In the genomic region with DNA sequence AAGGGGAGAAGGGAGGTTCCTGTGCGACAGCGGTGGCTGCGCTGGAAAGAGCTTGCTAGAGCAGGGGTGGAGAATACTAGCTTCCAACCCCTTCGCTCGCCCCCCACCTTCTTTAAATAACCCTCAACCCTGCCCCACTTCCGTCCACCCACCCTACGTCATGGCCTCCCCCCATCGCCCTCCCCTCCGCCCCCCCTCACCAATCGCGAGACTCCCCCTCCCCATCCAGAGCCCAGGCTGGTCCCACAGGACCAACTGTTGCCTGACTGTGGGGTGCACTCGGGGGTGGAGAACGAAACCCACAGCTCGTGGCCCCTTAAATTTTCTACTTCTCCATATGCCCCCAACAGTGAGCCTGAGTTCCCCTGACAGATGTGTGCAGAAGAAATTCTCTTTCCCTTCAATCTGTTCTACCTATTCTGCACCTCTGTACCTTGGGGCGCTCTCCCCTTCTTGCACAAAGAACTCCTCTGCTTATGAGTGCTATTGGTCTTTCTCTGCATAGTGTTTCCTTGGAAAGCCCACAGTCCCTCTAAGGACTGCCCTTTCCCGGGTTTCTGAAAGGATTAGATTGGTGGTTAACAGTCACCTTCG, we compare ENCODE assay signal across 8 mouse cellular contexts. TPM values are rescaled to one million over a fixed set of nuclear protein-coding genes. Genes with fewer than 3 reads are reported as not detected.
A peak's percentile ranks its signal among the peaks of the same experiment; 100 is the strongest.
DNase-seq lines count a peak whose midpoint lies in the region; ATAC-seq and TF ChIP-seq lines count a peak whose summit lies in the region.

Smarca1 (minus strand) TSS at position 544 of the 594 bp plus-strand sequence.

- no peaks in the 10 kb centered on the region for H3K36me3 ChIP-seq in heart, embryonic 11.5 days (ENCODE audit: control insufficient read depth, insufficient read depth, low read length)
- no peaks in the 10 kb centered on the region for H3K36me3 ChIP-seq in ES-Bruce4 (ENCODE audit: control insufficient read depth, insufficient read depth, low read length, poor library complexity, severe bottlenecking)
- no peaks in the 10 kb centered on the region for H3K36me3 ChIP-seq in embryonic facial prominence, embryonic 12.5 days
- H3K36me3 ChIP-seq in intestine, embryonic 16.5 days (ENCODE audit: control insufficient read depth, insufficient read depth, low read length): no peaks in the 10 kb centered on the region
- no peaks in the 10 kb centered on the region for H3K36me3 ChIP-seq in midbrain, embryonic 11.5 days (ENCODE audit: control insufficient read depth, insufficient read depth, low read length)

- H3K9ac ChIP-seq in heart, embryonic 11.5 days (ENCODE audit: low read depth, low read length): peak within 1 kb of the TSS; percentile 80
- peak within 1 kb of the TSS; percentile 65 for H3K9ac ChIP-seq in ES-Bruce4 (ENCODE audit: low read depth, poor library complexity, severe bottlenecking)
- H3K9ac ChIP-seq in embryonic facial prominence, embryonic 12.5 days: peak within 1 kb of the TSS; percentile 60
- peak within 1 kb of the TSS; percentile 76 for H3K9ac ChIP-seq in intestine, embryonic 16.5 days (ENCODE audit: low read depth, low read length)
- peak within 1 kb of the TSS; percentile 74 for H3K9ac ChIP-seq in midbrain, embryonic 11.5 days (ENCODE audit: low read length)

- no peak for TF ChIP-seq POLR2A in ES-Bruce4 (IDR thresholded peaks at IDR 0.05; ENCODE audit: insufficient read depth, low read length)

- H3K4me1 ChIP-seq in heart, embryonic 11.5 days (ENCODE audit: control insufficient read depth, insufficient read depth, low read length): no peaks in the 10 kb centered on the region
- H3K4me1 ChIP-seq in ES-Bruce4 (ENCODE audit: control insufficient read depth, insufficient read depth, low read length): no peaks in the 10 kb centered on the region
- no peaks in the 10 kb centered on the region for H3K4me1 ChIP-seq in embryonic facial prominence, embryonic 12.5 days
- H3K4me1 ChIP-seq in intestine, embryonic 16.5 days (ENCODE audit: control insufficient read depth, insufficient read depth, low read length): no peaks in the 10 kb centered on the region
- no peaks in the 10 kb centered on the region for H3K4me1 ChIP-seq in midbrain, embryonic 11.5 days (ENCODE audit: control insufficient read depth, insufficient read depth, low read length)

- TF ChIP-seq CTCF in ES-Bruce4 (IDR thresholded peaks at IDR 0.05; ENCODE audit: low read depth, low read length): no peak

- whole genome bisulfite sequencing in heart, embryonic 11.5 days (ENCODE audit: insufficient replicate concordance): 25% methylated on average over 17 of the region's 17 CpGs
- 20% methylated on average over 15 of the region's 17 CpGs for WGBS in embryonic facial prominence, embryonic 12.5 days
- WGBS in intestine, embryonic 16.5 days: 22% methylated on average over 17 of the region's 17 CpGs
- WGBS in midbrain, embryonic 11.5 days: 16% methylated on average over 12 of the region's 17 CpGs

- H3K27me3 ChIP-seq in heart, embryonic 11.5 days (ENCODE audit: control insufficient read depth, insufficient read depth, low read length): no peaks in the 10 kb centered on the region
- H3K27me3 ChIP-seq in ES-Bruce4 (ENCODE audit: control insufficient read depth, insufficient read depth, low read length, poor library complexity, severe bottlenecking): no peaks in the 10 kb centered on the region
- no peaks in the 10 kb centered on the region for H3K27me3 ChIP-seq in embryonic facial prominence, embryonic 12.5 days
- H3K27me3 ChIP-seq in intestine, embryonic 16.5 days (replicated peaks; ENCODE audit: control insufficient read depth, insufficient read depth, low read length): no peaks in the 10 kb centered on the region
- H3K27me3 ChIP-seq in midbrain, embryonic 11.5 days (ENCODE audit: control insufficient read depth, insufficient read depth, low read length): no peaks in the 10 kb centered on the region

- TF ChIP-seq EP300 in ES-Bruce4 (IDR thresholded peaks at IDR 0.05; ENCODE audit: insufficient read depth, low read depth, low read length): no peak

- no peaks in the 10 kb centered on the region for H3K9me3 ChIP-seq in heart, embryonic 11.5 days (replicated peaks; ENCODE audit: control insufficient read depth, low read length)
- no peaks in the 10 kb centered on the region for H3K9me3 ChIP-seq in ES-Bruce4 (replicated peaks; ENCODE audit: control insufficient read depth, insufficient read depth, low read length, poor library complexity, severe bottlenecking)
- no peaks in the 10 kb centered on the region for H3K9me3 ChIP-seq in embryonic facial prominence, embryonic 12.5 days
- no peaks in the 10 kb centered on the region for H3K9me3 ChIP-seq in intestine, embryonic 16.5 days (ENCODE audit: control insufficient read depth, low read length)
- no peaks in the 10 kb centered on the region for H3K9me3 ChIP-seq in midbrain, embryonic 11.5 days (ENCODE audit: control insufficient read depth, low read length)

- peak within 1 kb of the TSS; percentile 59 for H3K27ac ChIP-seq in heart, embryonic 11.5 days (ENCODE audit: low read depth, low read length)
- H3K27ac ChIP-seq in ES-Bruce4 (ENCODE audit: insufficient read depth, low read length): no peak within 1 kb of the TSS
- H3K27ac ChIP-seq in embryonic facial prominence, embryonic 12.5 days: peak within 1 kb of the TSS; percentile 74; the same call in 1 of the 2 replicates
- H3K27ac ChIP-seq in intestine, embryonic 16.5 days (ENCODE audit: low read length): peak within 1 kb of the TSS; percentile 69
- H3K27ac ChIP-seq in midbrain, embryonic 11.5 days (ENCODE audit: low read depth, low read length): no peak within 1 kb of the TSS

- H3K4me2 ChIP-seq in heart, embryonic 11.5 days: peak within 1 kb of the TSS; percentile 65
- peak within 1 kb of the TSS; percentile 50 for H3K4me2 ChIP-seq in embryonic facial prominence, embryonic 12.5 days (replicated peaks)
- peak within 1 kb of the TSS; percentile 58 for H3K4me2 ChIP-seq in intestine, embryonic 16.5 days (ENCODE audit: low read depth, low read length)
- H3K4me2 ChIP-seq in midbrain, embryonic 11.5 days: peak within 1 kb of the TSS; percentile 59

- no peak for DNase-seq in heart, postnatal 36 days
- DNase-seq in midbrain, embryonic 11.5 days (ENCODE audit: low spot score, missing footprints): no peak
- no peak for DNase-seq in thymus, postnatal 36 days
- DNase-seq in frontal cortex, postnatal 14 days (ENCODE audit: low spot score in 2 of 2): no peak

- intact Hi-C loops in heart, postnatal 36 days (cut with DNase I): no loop called here

- H3K4me3 ChIP-seq in heart, embryonic 11.5 days (ENCODE audit: low read depth, low read length): peak within 1 kb of the TSS; percentile 62
- H3K4me3 ChIP-seq in ES-Bruce4 (ENCODE audit: low read depth, low read length): peak within 1 kb of the TSS; percentile 92
- peak within 1 kb of the TSS; percentile 57 for H3K4me3 ChIP-seq in embryonic facial prominence, embryonic 12.5 days
- H3K4me3 ChIP-seq in intestine, embryonic 16.5 days (ENCODE audit: low read length): peak within 1 kb of the TSS; percentile 63
- H3K4me3 ChIP-seq in midbrain, embryonic 11.5 days (ENCODE audit: low read depth, low read length): peak within 1 kb of the TSS; percentile 56

- peak; percentile 57 for ATAC-seq in heart, embryonic 11.5 days (replicated peaks; ENCODE audit: insufficient number of reproducible peaks, low FRiP score, low TSS enrichment)
- peak; percentile 60; the same call in 1 of the 2 replicates for ATAC-seq in embryonic facial prominence, embryonic 12.5 days (ENCODE audit: insufficient number of reproducible peaks, insufficient read depth, low FRiP score, low TSS enrichment)
- ATAC-seq in intestine, embryonic 16.5 days: peak; percentile 68
- ATAC-seq in midbrain, embryonic 11.5 days (ENCODE audit: low FRiP score): peak; percentile 73

RNA-seq across cellular contexts. Expression of gene Smarca1, which starts in this region (rescaled TPM):
- 26.2 and 28.8 TPM in 2 replicates for polyA plus RNA-seq in heart, embryonic 11.5 days (2014; fragmentation: Nextera tagmentation; extraction: Ambion mirVana)
- 1 to 10 TPM; 1.1 to 1.6 TPM for total RNA-seq in heart, postnatal 36 days (2021)
- polyA plus RNA-seq in ES-Bruce4 (2011; ENCODE audit: insufficient read depth, insufficient read length, low read depth, missing spikeins): 8.3 and 11.0 TPM in 2 replicates
- 38.8 and 41.5 TPM in 2 replicates for polyA plus RNA-seq in embryonic facial prominence, embryonic 12.5 days (2016; fragmentation: Nextera tagmentation; extraction: Ambion mirVana)
- 22.2 and 23.2 TPM in 2 replicates for polyA plus RNA-seq in intestine, embryonic 16.5 days (2015; fragmentation: Nextera tagmentation; extraction: Ambion mirVana)
- polyA plus RNA-seq in midbrain, embryonic 11.5 days (2014; fragmentation: Nextera tagmentation; extraction: Ambion mirVana): 30.8 and 35.4 TPM in 2 replicates

Comparison
In these comparisons a context has a peak if more than half of its experiments do, and no peak if none do; other contexts are left out.
1. H3K27ac ChIP-seq: peak in heart, embryonic 11.5 days (single experiment), embryonic facial prominence, embryonic 12.5 days (single experiment) and intestine, embryonic 16.5 days (single experiment); none in ES-Bruce4 (single experiment) and midbrain, embryonic 11.5 days (single experiment).
2. Peak in every context shown above with its lines, with median percentiles within 50 percentile points of each other: ATAC-seq, H3K4me2 ChIP-seq, H3K4me3 ChIP-seq and H3K9ac ChIP-seq.